Mouse (Mus musculus): ENCODE measurements at regions not wholly inside any gene's neighbourhood (a gene's known extent, or its start where the extent isn't known, plus 50 kb on each side); places are given as distances from the start of the nearest gene placed in this dataset.
"Not testable (repeated sequence)": the region's sequence is repeated elsewhere in the genome, so short reads cannot be mapped to it uniquely, and the experiment has no call there.

DNA sequence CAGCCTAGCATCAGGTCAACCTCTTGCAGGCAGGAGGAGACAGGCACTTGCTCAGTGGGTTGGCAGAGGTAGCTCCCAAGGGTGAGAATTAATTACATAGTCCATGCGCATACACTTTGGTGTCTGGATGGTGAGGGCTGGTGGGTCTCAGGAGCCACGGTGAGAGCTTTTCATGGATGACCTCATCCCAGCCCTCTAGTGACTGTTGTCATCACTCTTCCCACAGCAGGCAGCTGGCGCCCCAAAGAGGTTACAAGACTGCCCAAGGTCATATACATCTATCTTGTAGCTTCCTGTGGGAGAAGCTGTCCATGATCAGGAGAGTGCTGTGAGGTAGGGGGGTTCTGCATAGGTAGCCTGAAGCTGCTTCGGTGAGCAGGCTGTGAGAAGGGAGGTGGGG lies 224.5 kb downstream of the 1810013L24Rik start:
- WGBS: 79% methylated on average over 4 of the region's 4 CpGs
- H3K36me3 ChIP-seq (ENCODE audit: control insufficient read depth, insufficient read depth, low read length): no peaks in the 10 kb centered on the region
- no peak overlapping the region for H3K4me3 ChIP-seq (ENCODE audit: low read depth, low read length)
- no peak for ATAC-seq
- H3K27me3 ChIP-seq (replicated peaks; ENCODE audit: control insufficient read depth, insufficient read depth, low read length): no peaks in the 10 kb centered on the region
- H3K9ac ChIP-seq (ENCODE audit: low read length): no peak overlapping the region
- H3K4me1 ChIP-seq (ENCODE audit: control insufficient read depth, insufficient read depth, low read length): no peaks in the 10 kb centered on the region
- DNase-seq (ENCODE audit: low spot score): no peak
- no peaks in the 10 kb centered on the region for H3K9me3 ChIP-seq (replicated peaks; ENCODE audit: control insufficient read depth, low read length)
- H3K4me2 ChIP-seq (ENCODE audit: low read length): no peak overlapping the region
- no peak overlapping the region for H3K27ac ChIP-seq (ENCODE audit: low read depth, low read length)

DNA sequence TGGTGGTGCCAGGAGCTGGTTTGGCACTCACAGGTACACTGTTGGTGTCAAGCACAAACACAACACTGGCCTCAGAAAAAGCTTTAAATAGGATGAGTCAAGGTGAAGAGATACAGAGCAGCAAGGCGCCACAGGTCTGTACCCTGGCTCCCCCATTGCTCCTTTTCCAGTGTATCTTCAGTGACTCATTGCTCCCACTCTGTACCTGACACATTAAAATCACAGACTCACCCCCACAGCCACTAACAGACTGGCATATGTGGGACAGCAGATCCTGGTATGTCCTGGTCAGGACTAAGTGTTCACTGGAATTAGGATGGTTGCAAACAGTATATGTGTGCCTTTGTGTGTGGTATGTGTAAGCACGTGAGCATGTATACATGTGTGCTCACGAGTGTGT lies 226.5 kb downstream of the 1810013L24Rik start:
- no peak for ATAC-seq
- Histone ChIP-seq H3K27ac (ENCODE audit: low read depth, low read length) (no peak overlapping the region), H3K4me1 (ENCODE audit: control insufficient read depth, insufficient read depth, low read length) (no peaks in the 10 kb centered on the region), H3K4me3 (ENCODE audit: low read depth, low read length) (no peak overlapping the region), H3K4me2 (ENCODE audit: low read length) (no peak overlapping the region), H3K36me3 (ENCODE audit: control insufficient read depth, insufficient read depth, low read length) (no peaks in the 10 kb centered on the region), H3K9ac (ENCODE audit: low read length) (no peak overlapping the region), H3K27me3 (replicated peaks; ENCODE audit: control insufficient read depth, insufficient read depth, low read length) (no peaks in the 10 kb centered on the region), H3K9me3 (replicated peaks; ENCODE audit: control insufficient read depth, low read length) (no peaks in the 10 kb centered on the region)
- WGBS: 89% methylated on average over 3 of the region's 3 CpGs
- no peak for DNase-seq (ENCODE audit: low spot score)

DNA sequence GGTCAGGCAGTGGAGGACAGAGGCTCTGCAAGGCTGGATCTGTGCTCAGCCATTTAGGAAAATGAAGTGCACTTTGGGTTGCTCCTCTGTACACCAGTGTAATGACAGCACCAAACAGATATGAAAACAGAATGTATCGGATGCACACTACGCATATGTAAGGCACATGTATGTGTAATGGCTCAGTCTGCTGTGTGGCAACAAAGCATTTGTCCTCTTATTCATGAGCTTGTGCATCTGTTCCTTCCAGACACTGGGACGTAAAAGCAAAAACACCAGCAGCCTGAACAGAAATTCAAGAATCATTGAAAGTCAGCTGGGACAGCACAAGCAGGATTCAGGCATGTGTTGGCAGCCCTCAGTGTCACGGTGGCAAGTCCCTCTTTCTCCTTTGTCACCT lies 241.6 kb downstream of the 1810013L24Rik start:
- 79% methylated on average over 4 of the region's 4 CpGs for WGBS
- Histone ChIP-seq H3K9me3 (replicated peaks; ENCODE audit: control insufficient read depth, low read length) (no peaks in the 10 kb centered on the region), H3K9ac (ENCODE audit: low read length) (no peak overlapping the region), H3K27me3 (replicated peaks; ENCODE audit: control insufficient read depth, insufficient read depth, low read length) (no peaks in the 10 kb centered on the region), H3K36me3 (ENCODE audit: control insufficient read depth, insufficient read depth, low read length) (no peaks in the 10 kb centered on the region), H3K4me1 (ENCODE audit: control insufficient read depth, insufficient read depth, low read length) (no peaks in the 10 kb centered on the region), H3K4me2 (ENCODE audit: low read length) (no peak overlapping the region), H3K4me3 (ENCODE audit: low read depth, low read length) (no peak overlapping the region), H3K27ac (ENCODE audit: low read depth, low read length) (no peak overlapping the region)
- DNase-seq (ENCODE audit: low spot score): no peak
- no peak for ATAC-seq

DNA sequence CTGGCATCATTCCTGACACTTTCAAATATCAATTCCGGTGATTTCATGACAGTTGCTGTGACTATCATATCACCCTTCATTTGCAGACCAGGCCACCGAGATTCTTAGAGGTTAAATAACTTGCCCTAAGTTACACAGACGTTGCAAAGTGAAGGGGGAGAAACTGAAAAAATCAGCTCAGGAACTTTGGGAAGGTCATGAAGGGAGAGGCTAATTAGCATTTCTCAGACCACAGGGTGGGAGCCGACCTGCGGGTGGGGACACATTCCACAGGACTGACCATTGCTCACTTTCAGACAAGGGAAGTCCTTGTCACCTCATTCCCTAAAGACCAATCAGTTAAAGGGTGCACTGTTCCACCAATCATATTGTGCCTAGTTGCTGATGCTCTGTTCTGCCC lies 242.1 kb downstream of the 1810013L24Rik start:
- H3K4me2 ChIP-seq (ENCODE audit: low read length); ATAC-seq: not testable (repeated sequence)
- 81% methylated on average over 5 of the region's 5 CpGs for WGBS

DNA sequence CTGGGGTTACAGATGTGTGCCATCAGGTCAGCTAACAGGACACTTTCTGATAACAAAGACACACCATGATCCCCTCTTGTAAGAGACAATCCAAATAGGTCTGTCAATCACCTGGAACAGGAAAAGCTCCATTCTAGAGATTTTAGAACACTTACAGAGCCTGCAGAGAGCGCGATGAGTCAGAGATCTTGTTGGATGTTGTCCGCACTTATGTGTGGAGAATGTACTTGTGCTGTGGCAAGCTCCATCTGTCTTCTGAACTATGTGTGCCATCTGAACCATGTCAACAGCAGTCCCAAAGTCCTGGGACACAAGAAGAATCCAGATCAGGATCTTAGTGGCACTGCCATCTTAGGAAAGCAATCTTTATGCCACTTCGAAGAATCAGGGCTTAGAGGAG lies 244.4 kb downstream of the 1810013L24Rik start:
- Histone ChIP-seq H3K27ac (ENCODE audit: low read depth, low read length) (no peak overlapping the region), H3K9me3 (replicated peaks; ENCODE audit: control insufficient read depth, low read length) (no peaks in the 10 kb centered on the region)
- ATAC-seq: no peak

More for the DNA sequence above, 242.1 kb downstream of the 1810013L24Rik start:
- H3K36me3 ChIP-seq (ENCODE audit: control insufficient read depth, insufficient read depth, low read length); H3K9me3 ChIP-seq (replicated peaks; ENCODE audit: control insufficient read depth, low read length); H3K27ac ChIP-seq (ENCODE audit: low read depth, low read length); DNase-seq (ENCODE audit: low spot score); H3K27me3 ChIP-seq (replicated peaks; ENCODE audit: control insufficient read depth, insufficient read depth, low read length); H3K9ac ChIP-seq (ENCODE audit: low read length); H3K4me1 ChIP-seq (ENCODE audit: control insufficient read depth, insufficient read depth, low read length); H3K4me3 ChIP-seq (ENCODE audit: low read depth, low read length): not testable (repeated sequence)

DNA sequence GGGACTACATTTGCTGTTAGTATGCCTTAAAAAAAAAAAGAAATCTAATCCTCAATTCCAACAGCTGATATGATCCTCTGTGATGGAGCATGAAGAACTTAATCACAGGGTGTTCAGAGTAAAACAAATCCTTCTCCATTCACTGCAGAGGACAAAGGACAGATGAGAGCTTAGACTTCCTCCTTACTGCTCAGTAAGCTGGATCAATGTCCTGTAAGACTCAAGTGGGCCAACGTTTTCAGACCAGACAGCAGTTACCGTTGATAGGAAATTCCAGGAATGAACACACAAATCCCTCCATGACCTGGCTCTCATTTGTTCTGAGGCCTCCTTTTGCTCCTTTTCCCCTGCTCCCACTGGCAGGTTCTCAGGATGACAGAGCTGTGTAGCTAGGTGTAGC lies 247.6 kb downstream of the 1810013L24Rik start:
- no peak overlapping the region for H3K9ac ChIP-seq (ENCODE audit: low read length)
- DNase-seq (ENCODE audit: low spot score) (no peak), ATAC-seq (no peak)
- H3K4me1 ChIP-seq (ENCODE audit: control insufficient read depth, insufficient read depth, low read length): no peaks in the 10 kb centered on the region
- 73% methylated on average over 2 of the region's 2 CpGs for WGBS
- H3K4me3 ChIP-seq (ENCODE audit: low read depth, low read length): no peak overlapping the region
- no peaks in the 10 kb centered on the region for H3K36me3 ChIP-seq (ENCODE audit: control insufficient read depth, insufficient read depth, low read length)
- no peaks in the 10 kb centered on the region for H3K9me3 ChIP-seq (replicated peaks; ENCODE audit: control insufficient read depth, low read length)
- no peak overlapping the region for H3K27ac ChIP-seq (ENCODE audit: low read depth, low read length)
- H3K27me3 ChIP-seq (replicated peaks; ENCODE audit: control insufficient read depth, insufficient read depth, low read length): no peaks in the 10 kb centered on the region
- no peak overlapping the region for H3K4me2 ChIP-seq (ENCODE audit: low read length)

More for the DNA sequence above, 244.4 kb downstream of the 1810013L24Rik start:
- H3K4me1 ChIP-seq (ENCODE audit: control insufficient read depth, insufficient read depth, low read length): no peaks in the 10 kb centered on the region
- no peak overlapping the region for H3K9ac ChIP-seq (ENCODE audit: low read length)
- no peak overlapping the region for H3K4me3 ChIP-seq (ENCODE audit: low read depth, low read length)
- H3K4me2 ChIP-seq (ENCODE audit: low read length): no peak overlapping the region
- H3K36me3 ChIP-seq (ENCODE audit: control insufficient read depth, insufficient read depth, low read length): no peaks in the 10 kb centered on the region
- 94% methylated on average over 4 of the region's 4 CpGs for WGBS
- DNase-seq (ENCODE audit: low spot score): no peak
- no peaks in the 10 kb centered on the region for H3K27me3 ChIP-seq (replicated peaks; ENCODE audit: control insufficient read depth, insufficient read depth, low read length)

DNA sequence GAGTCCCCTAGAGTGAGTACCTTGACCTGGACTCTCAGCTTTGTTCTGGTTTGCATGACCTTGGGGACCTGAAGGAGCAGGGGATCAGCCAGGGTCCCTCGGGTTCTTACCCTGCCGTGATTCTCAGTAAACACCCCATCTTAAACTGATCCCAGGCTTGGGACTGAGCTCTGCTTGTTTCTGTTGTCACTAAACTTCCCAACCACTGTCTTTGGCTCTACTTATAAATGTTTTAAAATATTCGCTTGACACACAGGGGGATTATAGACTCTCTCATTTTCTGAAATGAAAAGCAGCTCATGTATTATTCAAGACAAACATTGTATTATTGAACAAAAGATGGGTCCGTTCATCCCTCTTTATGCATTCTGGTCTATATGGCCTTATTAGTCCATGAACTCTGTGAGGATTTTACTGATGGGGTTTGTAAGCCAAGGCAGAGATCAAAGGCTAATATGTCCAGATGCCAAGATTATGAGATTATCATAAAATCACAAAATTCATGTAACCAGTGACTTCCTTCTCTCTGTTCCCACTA lies 248.6 kb downstream of the 1810013L24Rik start:
- Histone ChIP-seq H3K4me1 (ENCODE audit: control insufficient read depth, insufficient read depth, low read length) (no peaks in the 10 kb centered on the region), H3K4me2 (ENCODE audit: low read length) (no peak overlapping the region), H3K4me3 (ENCODE audit: low read depth, low read length) (no peak overlapping the region), H3K9ac (ENCODE audit: low read length) (no peak overlapping the region), H3K9me3 (replicated peaks; ENCODE audit: control insufficient read depth, low read length) (no peaks in the 10 kb centered on the region), H3K27me3 (replicated peaks; ENCODE audit: control insufficient read depth, insufficient read depth, low read length) (no peaks in the 10 kb centered on the region), H3K27ac (ENCODE audit: low read depth, low read length) (no peak overlapping the region), H3K36me3 (ENCODE audit: control insufficient read depth, insufficient read depth, low read length) (no peaks in the 10 kb centered on the region)
- DNase-seq (ENCODE audit: low spot score) (peak; percentile 6), ATAC-seq (no peak)
- 39% methylated on average over 4 of the region's 4 CpGs for WGBS

DNA sequence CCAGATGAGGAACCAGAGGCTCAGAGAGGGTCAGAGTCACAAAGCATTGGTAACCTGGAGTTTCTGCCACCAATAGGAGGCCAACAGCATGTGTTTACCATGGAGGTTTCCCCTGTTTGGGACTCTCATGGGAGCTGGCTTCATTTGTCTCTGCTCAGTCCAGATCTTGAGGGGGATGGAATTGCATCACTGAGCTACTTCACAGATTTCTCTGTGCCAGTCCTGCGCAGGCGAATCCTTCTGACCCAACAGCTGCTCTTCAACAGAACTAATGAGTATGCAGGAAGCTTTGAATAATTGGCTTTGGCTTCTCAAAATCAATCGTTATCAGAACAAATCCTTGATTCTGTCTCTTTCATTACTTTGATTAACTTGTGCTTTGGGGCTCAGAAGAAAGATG lies 253.1 kb downstream of the 1810013L24Rik start:
- Histone ChIP-seq H3K4me1 (ENCODE audit: control insufficient read depth, insufficient read depth, low read length) (peaks cover 4% of the 10 kb centered on the region; the same call in 1 of the 2 replicates), H3K4me3 (ENCODE audit: low read depth, low read length) (no peak overlapping the region), H3K4me2 (ENCODE audit: low read length) (no peak overlapping the region), H3K27me3 (replicated peaks; ENCODE audit: control insufficient read depth, insufficient read depth, low read length) (no peaks in the 10 kb centered on the region), H3K9me3 (replicated peaks; ENCODE audit: control insufficient read depth, low read length) (no peaks in the 10 kb centered on the region), H3K27ac (ENCODE audit: low read depth, low read length) (no peak overlapping the region), H3K9ac (ENCODE audit: low read length) (no peak overlapping the region), H3K36me3 (ENCODE audit: control insufficient read depth, insufficient read depth, low read length) (no peaks in the 10 kb centered on the region)
- WGBS: 57% methylated on average over 3 of the region's 3 CpGs
- DNase-seq (ENCODE audit: low spot score) (no peak), ATAC-seq (no peak)

DNA sequence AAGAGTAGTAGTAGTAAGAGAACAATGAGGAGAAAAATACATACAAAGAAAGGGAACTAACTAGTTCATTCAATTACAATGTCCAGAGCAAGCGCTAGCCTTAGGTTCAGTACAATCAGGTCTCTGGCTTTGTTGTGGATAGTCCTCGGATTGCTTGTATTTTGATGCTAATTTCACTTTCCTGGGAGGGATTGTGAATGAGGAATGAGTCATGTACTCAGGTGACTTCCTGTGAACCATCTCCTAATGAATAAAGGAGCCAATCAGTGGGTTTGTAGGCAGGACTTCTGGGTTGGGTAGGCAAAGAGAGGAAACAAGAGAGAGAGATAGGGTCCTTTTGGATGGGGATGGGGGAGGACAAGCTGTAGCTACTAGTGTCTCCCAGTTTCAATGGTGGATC lies 253.8 kb downstream of the 1810013L24Rik start:
- H3K4me1 ChIP-seq (ENCODE audit: control insufficient read depth, insufficient read depth, low read length): peaks cover 4% of the 10 kb centered on the region; the same call in 1 of the 2 replicates
- no peaks in the 10 kb centered on the region for H3K27me3 ChIP-seq (replicated peaks; ENCODE audit: control insufficient read depth, insufficient read depth, low read length)
- no peak overlapping the region for H3K4me2 ChIP-seq (ENCODE audit: low read length)
- no peak overlapping the region for H3K9ac ChIP-seq (ENCODE audit: low read length)
- DNase-seq (ENCODE audit: low spot score): no peak
- no peak overlapping the region for H3K4me3 ChIP-seq (ENCODE audit: low read depth, low read length)
- H3K27ac ChIP-seq (ENCODE audit: low read depth, low read length): no peak overlapping the region
- WGBS: 47% methylated on average over 2 of the region's 2 CpGs
- no peak for ATAC-seq
- no peaks in the 10 kb centered on the region for H3K9me3 ChIP-seq (replicated peaks; ENCODE audit: control insufficient read depth, low read length)
- H3K36me3 ChIP-seq (ENCODE audit: control insufficient read depth, insufficient read depth, low read length): no peaks in the 10 kb centered on the region

All from forebrain, embryonic 14.5 days (tissue).